Mouse (Mus musculus) kidney, postnatal 25 days (tissue): ENCODE measurements around the gene Gcdh.
A peak's percentile ranks its signal among the peaks of the same experiment; 100 is the strongest.

ENCODE experiments used
- DNase-seq, 2 experiments: peaks; one replicate each; pipeline ENCODE4 v3.0.0; 2021; ENCODE audit warnings: mixed read lengths in 2 of 2

Gene Gcdh

DNA sequence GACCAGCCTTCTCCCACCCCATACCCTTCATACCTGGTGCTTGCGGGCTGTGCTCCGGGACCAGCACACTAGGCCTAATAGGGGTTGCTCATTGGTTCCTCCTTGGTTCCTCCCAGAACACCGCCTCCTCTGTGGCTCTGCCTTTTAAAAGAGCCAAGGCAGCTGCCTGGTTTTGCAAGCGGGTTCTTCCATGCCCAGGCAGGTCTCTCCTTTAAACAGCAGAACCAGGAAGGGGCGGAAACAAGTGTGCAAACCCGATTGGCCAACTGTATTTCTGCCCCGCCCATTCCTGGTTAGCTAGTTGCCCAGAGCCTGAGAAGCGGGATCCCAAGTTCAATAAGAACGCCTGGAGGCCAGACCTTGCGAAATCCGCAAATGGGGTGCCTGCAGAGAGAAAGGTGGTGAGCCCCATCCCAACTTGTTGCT lies at the start of gene Gcdh:
TSS of gene Gcdh (minus strand) at position 213 of the 426 bp plus-strand sequence.
- peak; percentile 96 to 97 for DNase-seq

GRCm38 (mm10) chr8:84937620-84938485 lies 44.1 kb upstream of the Gcdh start:
- DNase-seq, result no peak

GRCm38 (mm10) chr8:84936962-84937546 lies 43.3 kb upstream of the Gcdh start, which contains the start of gene Mast1:
Gene Mast1 (minus strand): TSS chr8:84937359.
- peak; percentile 49 to 66 for DNase-seq

DNA sequence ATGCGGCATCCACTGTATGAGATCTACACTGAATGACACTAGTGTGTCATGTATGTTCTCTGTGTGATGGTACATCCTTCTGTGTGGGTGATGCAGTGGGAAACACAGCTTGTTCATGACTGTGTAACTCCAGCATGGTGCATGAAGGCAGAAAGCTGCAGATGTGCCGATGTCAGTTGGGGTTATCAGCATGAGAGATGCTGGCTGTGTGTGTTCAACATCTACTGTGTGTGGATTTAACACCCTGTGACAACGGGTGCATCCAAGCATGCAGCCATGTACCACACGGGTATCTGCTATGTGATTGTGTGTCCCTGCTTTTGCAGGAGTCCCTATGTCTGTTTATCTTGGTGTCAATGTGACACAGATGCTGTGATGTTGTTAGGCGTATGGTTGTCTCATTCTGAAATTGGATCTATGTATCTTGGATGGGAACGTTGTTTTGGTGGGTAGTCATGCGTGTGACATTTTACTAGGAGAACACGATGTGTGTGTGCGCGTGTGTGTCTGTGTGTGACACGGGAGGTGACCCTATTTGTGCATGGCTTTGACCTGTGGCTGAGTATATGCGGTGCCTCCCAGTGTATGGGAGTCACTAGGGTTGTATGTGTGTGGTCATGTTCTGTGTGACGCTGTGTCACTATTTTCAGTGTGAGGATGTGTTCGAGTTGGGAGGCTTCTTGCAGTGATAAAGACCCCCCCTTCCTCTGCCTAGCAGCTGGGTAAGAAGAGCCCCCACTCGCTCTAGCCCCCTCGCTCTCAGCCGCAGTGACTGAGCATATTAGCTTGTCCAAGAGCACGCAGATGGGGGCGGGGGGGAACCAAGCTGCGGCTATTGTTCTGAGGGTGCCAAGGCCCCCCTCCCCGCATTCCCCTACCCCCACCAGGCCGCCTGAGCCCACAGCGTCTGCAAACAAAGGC lies 42.6 kb upstream of the Gcdh start:
- no peak for DNase-seq

DNA sequence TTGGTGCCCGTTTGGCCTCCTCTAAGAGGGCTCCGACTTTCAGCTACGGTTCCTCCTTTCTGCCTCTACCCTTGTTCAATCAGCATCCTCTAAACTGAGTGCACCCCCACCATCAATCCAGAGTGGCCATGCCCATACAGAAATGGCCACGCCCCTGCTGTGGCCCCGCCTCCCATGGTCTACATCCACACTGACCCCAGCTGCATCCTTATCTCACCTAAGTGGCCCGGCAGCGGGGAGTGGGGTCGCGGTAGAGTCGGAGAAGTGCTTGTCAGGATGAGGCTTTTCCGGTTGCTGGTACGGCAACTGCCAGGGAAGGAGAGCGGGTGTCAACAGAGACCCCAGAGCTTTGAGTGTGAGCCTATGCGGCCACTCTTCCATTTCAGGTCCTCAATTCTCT lies 41.8 kb upstream of the Gcdh start:
- DNase-seq, result no peak

- no peak for DNase-seq
Observed at GRCm38 (mm10) chr8:84934860-84935259, 41.1 kb upstream of the Gcdh start.

DNA sequence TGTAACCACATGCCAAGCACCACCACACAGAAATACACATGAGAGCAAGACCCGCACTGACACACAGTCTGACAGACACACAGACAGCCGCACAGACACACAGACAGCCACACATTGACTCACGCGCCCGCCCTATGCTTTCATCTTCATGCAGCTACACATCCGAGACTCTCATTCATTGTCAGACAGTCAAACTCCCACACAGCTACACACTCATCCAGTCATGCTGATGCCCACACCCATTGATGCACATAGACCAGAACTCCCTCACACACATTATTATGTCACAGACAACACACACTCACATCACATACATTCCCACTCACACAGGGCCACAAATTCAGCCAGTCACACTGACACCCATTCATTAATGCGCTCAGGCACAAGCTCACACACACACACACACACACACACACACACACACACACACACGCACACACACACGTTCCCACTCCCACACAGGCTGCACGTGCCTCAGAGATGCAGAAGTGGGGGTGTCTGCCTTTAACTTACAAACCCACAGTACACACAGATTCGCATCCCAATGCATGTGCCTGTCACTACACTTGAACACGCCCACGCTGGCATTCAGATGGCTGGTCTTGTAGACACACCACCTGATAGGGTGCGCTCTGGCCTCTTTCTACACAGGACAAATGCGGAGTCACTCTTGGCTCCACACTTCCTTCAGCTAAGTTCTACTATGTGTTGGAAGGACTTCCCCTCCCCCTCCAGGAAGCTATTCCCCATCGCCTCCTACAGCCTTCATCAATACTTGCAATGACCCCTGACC lies 40.2 kb upstream of the Gcdh start:
- DNase-seq, result no peak

DNA sequence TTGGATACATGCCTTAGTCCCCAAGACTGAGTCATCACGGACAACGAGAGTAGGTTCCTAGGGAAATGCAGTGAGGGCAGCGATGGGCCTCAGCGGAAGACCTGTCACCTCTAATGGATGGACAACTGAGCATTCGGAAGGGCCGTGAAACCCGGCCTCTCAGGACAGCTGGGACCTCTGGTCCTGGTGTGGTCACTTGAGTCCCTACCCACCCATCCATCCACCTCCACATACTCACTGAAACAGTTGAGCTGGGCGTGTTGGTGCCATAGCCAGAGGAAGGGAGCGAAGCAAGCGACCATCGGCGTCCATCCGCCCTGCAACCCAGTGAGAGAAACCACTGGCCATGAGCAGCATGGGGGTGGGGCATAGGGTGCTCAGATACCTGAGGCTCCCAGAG lies 36.9 kb upstream of the Gcdh start:
- no peak for DNase-seq

DNA sequence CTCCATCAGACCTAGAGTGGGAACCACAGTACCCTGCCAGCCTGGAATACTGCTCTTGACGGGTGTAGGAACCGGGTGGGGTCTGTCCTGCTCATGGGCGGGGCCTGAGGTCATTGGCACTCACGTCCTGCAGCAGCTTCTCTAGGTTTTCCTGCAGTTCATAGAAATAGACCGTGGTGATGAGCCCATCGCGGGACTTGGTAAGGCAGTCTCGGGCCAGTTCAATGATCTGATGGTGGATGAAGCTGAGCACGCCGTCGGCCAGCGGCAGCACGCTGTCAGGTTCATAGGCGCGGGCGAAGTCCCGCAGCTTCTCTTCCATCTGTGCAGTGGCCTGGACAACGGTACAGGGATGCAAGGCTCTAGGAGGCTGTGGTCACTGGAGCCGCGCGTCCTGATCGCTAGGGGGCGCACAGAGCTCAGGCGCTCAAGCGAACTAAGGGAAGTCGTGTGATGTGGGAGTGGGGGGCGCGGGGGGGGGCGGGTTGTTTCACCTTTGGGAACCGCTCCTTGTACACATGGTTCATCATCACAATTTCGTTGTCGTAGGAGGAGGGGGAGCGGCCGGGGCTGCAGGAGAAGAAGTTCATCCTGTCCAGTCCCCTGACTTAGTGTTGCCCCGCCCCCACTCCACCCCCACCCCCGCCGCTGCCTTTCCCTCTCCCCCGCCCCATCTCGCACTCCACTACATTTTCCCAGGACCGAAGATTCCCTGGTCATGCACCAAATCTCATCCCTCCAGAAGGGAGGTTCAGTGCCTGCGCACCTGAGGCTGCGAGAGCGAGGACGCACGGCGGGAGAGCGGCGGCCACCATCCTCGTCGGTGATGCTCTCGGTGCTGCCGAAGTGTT lies 35.0 kb upstream of the Gcdh start:
- peak; percentile 78 to 79 for DNase-seq

GRCm38 (mm10) chr8:84927513-84927912 lies 33.8 kb upstream of the Gcdh start:
- DNase-seq, result no peak

DNA sequence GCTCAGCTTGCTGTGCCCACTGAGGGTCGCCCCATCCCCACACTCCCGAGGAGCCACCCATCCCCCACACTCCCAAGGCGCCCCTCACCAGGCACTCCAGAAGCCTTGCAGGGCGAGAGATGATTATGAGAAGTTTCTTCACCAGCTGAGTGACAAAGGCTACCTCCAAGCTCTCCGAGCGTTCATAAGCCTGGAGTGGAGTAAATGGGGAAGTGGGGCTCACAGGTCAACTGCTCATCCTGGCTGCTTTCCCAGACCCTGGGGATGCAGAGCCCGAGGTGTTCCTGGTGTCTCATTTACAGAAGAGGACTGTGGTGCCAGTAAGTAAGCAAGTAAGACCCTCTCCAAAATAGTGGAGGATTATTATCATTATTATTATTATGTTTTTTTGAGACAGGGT lies 31.8 kb upstream of the Gcdh start:
- DNase-seq, result no peak

- no peak for DNase-seq
Observed at GRCm38 (mm10) chr8:84921596-84921995, 27.9 kb upstream of the Gcdh start.

DNA sequence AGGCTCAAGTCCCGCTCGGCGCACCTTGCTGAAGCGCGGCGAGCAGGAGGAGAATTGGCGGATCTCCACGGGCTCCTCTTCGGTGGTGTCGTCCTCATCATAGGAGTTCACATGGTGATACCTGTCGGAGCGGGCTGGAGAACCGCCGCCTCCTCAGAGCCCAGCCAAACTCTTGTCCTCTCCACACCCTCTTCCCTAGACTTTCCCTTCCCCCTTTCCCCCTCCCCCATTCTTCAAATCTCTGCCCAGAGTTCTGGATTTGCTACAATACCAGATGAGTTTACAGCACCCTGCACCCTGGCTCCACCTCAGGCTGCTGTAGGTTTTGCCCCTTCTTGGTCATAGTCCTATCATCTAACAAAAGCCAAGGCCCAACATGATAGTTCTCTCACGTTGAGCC lies 24.9 kb upstream of the Gcdh start:
- no peak for DNase-seq

DNA sequence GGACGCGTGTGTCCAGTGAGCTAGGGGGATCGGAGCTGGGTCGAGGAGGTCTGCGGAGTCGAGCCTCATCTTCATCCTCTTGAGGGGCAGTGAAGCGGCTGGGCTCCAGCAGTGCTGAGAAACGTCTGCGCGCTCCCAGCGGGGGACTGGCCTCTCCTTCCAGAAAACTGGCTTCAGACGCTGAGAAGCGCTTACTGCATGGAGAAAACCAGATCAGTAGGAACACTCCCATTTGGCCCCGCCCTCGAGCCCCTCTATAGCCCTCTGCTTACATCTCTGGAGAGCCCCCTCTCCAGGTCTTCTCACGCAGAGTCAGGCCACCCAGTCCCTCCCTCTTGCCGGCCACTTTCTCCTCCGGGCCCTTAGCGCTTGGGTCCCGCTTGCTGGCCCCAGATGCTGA lies 24.1 kb upstream of the Gcdh start:
- no peak for DNase-seq

GRCm38 (mm10) chr8:84915269-84915668 lies 21.5 kb upstream of the Gcdh start:
- no peak for DNase-seq

- DNase-seq, result peak in 1 of 2 experiments; percentile 52
Observed at GRCm38 (mm10) chr8:84913960-84914359, 20.2 kb upstream of the Gcdh start.

- no peak for DNase-seq
Observed at GRCm38 (mm10) chr8:84913502-84913900, 19.8 kb upstream of the Gcdh start.

GRCm38 (mm10) chr8:84912895-84913501 lies 19.3 kb upstream of the Gcdh start:
- DNase-seq, result peak; percentile 83 to 91

GRCm38 (mm10) chr8:84912391-84912790 lies 18.7 kb upstream of the Gcdh start:
- no peak for DNase-seq

GRCm38 (mm10) chr8:84911854-84912253 lies 18.1 kb upstream of the Gcdh start:
- DNase-seq, result no peak

DNA sequence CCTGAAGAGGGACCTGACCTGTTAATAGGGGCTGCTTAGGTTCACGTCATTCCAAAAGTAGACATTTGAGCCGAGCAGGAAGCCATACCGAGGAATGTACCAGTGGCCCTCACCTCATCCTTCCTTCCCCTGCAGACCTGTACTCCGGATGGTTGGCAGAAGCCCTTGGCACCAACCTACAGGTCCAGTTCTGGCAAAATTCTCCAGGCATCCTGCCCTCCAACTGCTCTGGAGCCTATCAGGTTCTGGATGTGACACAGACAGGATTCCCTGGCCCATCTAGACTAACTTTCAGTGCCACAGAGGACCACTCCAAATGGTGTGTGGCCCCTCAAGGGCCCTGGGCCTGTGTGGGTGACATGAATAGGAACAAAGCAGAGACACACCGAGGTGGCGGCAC lies 16.8 kb upstream of the Gcdh start:
- DNase-seq, result no peak
